Mouse (Mus musculus) embryonic fibroblast, embryonic 13.5 days (primary cell): ENCODE measurements at regions not wholly inside any gene's neighbourhood (a gene's known extent, or its start where the extent isn't known, plus 50 kb on each side); places are given as distances from the start of the nearest gene placed in this dataset.

Experiments used
- CTCF ChIP-seq: IDR thresholded peaks from 2 replicates; pipeline ENCODE4 v1.5.1; 2011; ENCODE audit warnings: mild to moderate bottlenecking, control low read depth, low read length, moderate library complexity, borderline replicate concordance; ENCODE audit not compliant: insufficient read depth
- POLR2A ChIP-seq: IDR thresholded peaks from 2 replicates; pipeline ENCODE4 v1.6.1; 2011; ENCODE audit warnings: low read depth, mild to moderate bottlenecking, control low read depth, low read length, moderate library complexity

DNA sequence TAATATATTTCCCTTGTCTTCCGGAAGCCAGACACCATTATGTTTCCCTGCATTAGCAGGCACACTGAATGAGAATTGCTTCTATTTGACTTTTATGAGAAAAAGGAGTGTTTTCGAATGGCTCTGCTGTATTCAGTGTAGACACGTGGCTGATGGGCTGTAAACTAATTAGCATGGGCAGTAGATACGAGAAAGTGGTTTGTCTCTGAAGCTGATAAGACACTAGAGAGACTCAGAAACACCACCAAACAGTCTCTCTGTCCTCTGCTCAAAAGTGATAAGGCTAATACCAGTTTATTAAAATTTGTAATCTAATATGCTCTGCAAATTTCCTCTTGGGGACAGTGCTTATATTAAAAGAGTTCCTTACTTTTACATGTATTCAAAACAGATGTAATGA, 205.3 kb upstream of the Tusc1 start:
- TF ChIP-seq POLR2A (no peak), CTCF (no peak)
